Mouse (Mus musculus): ENCODE measurements around the gene Faim. TPM values are rescaled to one million over a fixed set of nuclear protein-coding genes. Genes with fewer than 3 reads are reported as not detected.

Faim gene
- total RNA-seq, 2 experiments from 2014 or later = 5.1 to 6.7 TPM

GRCm38 (mm10) chr9:99041994-99042393 lies 55.8 kb downstream of the Faim start:
- intact Hi-C loops (cut with DNase I) = no loop called here
- DNase-seq = no peak

- intact Hi-C loops (cut with DNase I) = no loop called here
- DNase-seq = no peak
Measured at GRCm38 (mm10) chr9:99042641-99043040, 56.5 kb downstream of the Faim start.

DNA sequence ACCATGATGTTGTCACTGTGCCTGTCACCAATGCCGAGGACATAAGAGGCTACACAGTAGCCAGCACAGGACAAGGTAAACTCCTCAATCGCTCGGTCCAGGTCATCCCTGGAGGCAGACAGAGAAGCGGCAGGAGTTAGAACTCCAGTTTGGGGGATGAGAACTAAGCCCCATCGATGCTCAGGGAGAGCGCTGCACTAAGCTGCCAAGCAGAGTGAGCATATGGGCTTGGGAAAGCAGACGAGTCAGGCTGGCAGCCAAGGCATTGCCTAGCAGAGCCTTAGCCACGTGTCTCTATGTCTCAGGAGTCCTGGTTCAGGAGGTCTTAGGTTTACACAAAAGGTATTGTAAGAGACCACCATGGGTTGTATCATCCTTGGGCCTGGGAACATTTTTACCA lies 58.6 kb downstream of the Faim start:
- intact Hi-C loops (cut with DNase I) = loop anchor here (5.0 kb wide), 1 partner anchor 57 kb away; the partner anchor contains the start of gene Faim

DNA sequence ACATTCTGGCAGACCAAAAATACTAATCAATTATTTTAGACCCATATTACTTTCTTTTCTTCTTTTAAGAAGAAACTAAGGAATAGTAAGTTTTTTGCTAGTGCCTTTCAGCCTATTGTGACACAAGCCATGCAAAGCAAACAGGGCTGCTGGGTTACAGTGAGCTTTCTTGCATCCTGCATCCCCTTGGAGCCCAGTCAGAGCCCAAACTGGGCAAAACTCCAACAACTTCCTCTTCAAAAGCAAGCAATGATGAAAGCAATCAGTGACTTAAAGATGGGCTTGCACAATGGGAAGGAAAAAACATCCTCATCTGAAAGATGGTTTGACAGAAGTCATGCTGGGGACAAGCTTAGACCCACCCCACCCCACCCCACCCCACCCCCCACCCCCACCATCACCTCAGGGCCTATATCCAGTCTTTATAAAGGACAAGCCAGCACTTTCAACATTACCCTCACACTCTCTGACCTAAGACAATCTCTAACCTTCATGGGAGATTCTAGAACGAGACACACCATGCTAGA lies 62.6 kb downstream of the Faim start:
- peak; percentile 11 to 18 for DNase-seq
- intact Hi-C loops (cut with DNase I) = loop anchor here (5.0 kb wide), 1 partner anchor 61 kb away; the partner anchor contains the start of gene Faim

More for the DNA sequence above, 58.6 kb downstream of the Faim start:
- no peak for DNase-seq

GRCm38 (mm10) chr9:99049760-99050159 lies 63.6 kb downstream of the Faim start:
- intact Hi-C loops (cut with DNase I) = loop anchor here (5.0 kb wide), 1 partner anchor 62 kb away; the partner anchor contains the start of gene Faim
- peak in 1 of 2 experiments; percentile 7 for DNase-seq

Other genes starting within 250 kb of the Faim start
- not detected for gene Prr23a1, start 143.9 kb upstream of the Faim start, total RNA-seq (2021)
- not detected for gene Prr23a2, start 129.9 kb upstream of the Faim start, total RNA-seq (2021)
- not detected for gene Prr23a3, start 121.6 kb upstream of the Faim start, total RNA-seq (2021)
- gene 7420426K07Rik, start 83.3 kb upstream of the Faim start, total RNA-seq (2021) = not detected
- gene Foxl2, start 31.1 kb upstream of the Faim start, total RNA-seq (2021) = not detected
- not detected for gene Gm1123, start 49.3 kb downstream of the Faim start, total RNA-seq (2021)
- gene Pik3cb, start 154.2 kb downstream of the Faim start, total RNA-seq (2021) = 10 to 100 TPM; 10.8 to 11.6 TPM

All from heart, postnatal 36 days (tissue).